Comparison of ENCODE assay signal across 8 mouse cellular contexts in the genomic region with DNA sequence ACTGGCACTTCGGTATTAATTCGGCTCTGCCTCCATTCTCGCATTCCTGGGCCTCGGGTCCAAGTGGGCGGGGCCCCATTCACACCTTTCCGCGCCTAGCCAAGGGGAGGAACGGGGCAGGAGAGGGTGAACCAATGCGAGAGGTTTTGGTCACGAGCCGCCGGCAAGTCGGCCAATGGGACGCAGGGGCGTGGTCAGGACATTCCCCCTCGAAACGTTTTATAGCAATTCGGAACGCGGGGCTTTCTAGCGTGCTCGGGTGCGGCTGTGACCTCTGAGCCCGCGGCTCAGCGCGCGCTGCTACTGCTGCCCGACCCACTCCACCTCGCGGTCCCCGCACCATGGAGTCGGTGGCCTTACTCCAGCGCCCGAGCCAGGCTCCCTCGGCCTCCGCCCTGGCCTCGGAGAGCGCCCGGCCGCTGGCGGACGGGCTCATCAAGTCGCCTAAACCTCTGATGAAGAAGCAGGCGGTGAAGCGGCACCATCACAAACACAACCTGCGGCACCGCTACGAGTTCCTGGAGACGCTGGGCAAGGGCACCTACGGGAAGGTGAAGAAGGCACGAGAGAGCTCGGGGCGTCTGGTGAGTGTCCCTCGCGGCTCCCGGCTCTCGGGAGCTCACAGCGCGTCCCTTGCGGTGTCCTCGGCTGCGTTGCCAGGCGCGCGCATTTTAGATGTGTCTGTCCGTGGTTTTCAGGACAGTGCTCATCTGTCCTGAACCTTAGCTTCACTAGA. TPM values are rescaled to one million over a fixed set of nuclear protein-coding genes. Genes with fewer than 3 reads are reported as not detected.
DNase-seq lines count a peak whose midpoint lies in the region; ATAC-seq and TF ChIP-seq lines count a peak whose summit lies in the region.

A gene (plus strand): TSS at position 238 of the 736 bp plus-strand sequence.

- peak within 1 kb of the TSS; percentile 50 for H3K4me3 ChIP-seq in cerebellum, adult 2 months (replicated peaks; ENCODE audit: insufficient read depth, low read depth, low read length)

- H3K27ac ChIP-seq in cerebellum, adult 2 months (ENCODE audit: insufficient read depth, low read length) = no peak within 1 kb of the TSS

- H3K4me1 ChIP-seq in cerebellum, adult 2 months (ENCODE audit: control insufficient read depth, insufficient read depth, low read length) = peaks cover 16% of the 10 kb centered on the region

- 2% methylated on average over 67 of the region's 67 CpGs for WGBS in cerebellum, adult 2 months

- no peaks in the 10 kb centered on the region for H3K27me3 ChIP-seq in cerebellum, adult 2 months (ENCODE audit: control insufficient read depth, insufficient read depth, low read length)

- peak; percentile 41; the same call in 1 of the 2 replicates for TF ChIP-seq POLR2A in cerebellum, adult 2 months (IDR thresholded peaks at IDR 0.05; ENCODE audit: borderline replicate concordance, insufficient read depth, low read length)

- peak; percentile 97 for DNase-seq in Muller cell, postnatal 12 days (ENCODE audit: inconsistent ontology term)
- peak; percentile 87 to 89 for DNase-seq in cerebellum, adult 2 months
- peak; percentile 82 for DNase-seq in forelimb bud, embryonic 11.5 days (ENCODE audit: low read depth, low spot score)
- peak; percentile 74 to 83 for DNase-seq in layer of hippocampus, postnatal 10 days (ENCODE audit: low spot score in 2 of 2)
- DNase-seq in lung, postnatal 10 days = peak; percentile 93
- DNase-seq in ovary, postnatal 14 days (ENCODE audit: low spot score) = peak; percentile 66
- peak; percentile 84 for DNase-seq in thymus, postnatal 25 days

- TF ChIP-seq CTCF in cerebellum, adult 2 months (IDR thresholded peaks at IDR 0.05; ENCODE audit: borderline replicate concordance, insufficient read depth, low read depth, low read length) = no peak

- ATAC-seq in hematopoietic stem cell, adult 5-6 weeks (replicated peaks in 1 of 2; ENCODE audit: insufficient read depth in 1 of 2, low FRiP score in 2 of 2, low TSS enrichment in 1 of 2, low read depth in 1 of 2, poor library complexity in 2 of 2, severe bottlenecking in 2 of 2) = peak; percentile 71 to 75

RNA-seq across cellular contexts. Expression of the gene that starts here (rescaled TPM):
- polyA plus RNA-seq in cerebellum, adult 2 months (2012; rRNA removed) = 2.9 and 3.3 TPM in 2 replicates
- total RNA-seq in hematopoietic stem cell, adult 5-6 weeks (2017) = 7.3 and 11.1 TPM in 2 replicates
- 1 to 10 TPM; 3.1 TPM for total RNA-seq in layer of hippocampus, postnatal 10 days (2021)
